Mouse (Mus musculus) embryonic facial prominence, embryonic 11.5 days (tissue): ENCODE measurements around the gene Wrap73. TPM values are rescaled to one million over a fixed set of nuclear protein-coding genes. Genes with fewer than 3 reads are reported as not detected.

Experiments
- ATAC-seq: fragments of 200-750 bp; cut with Nextera tagmentation; replicated peaks from 2 replicates; pipeline ENCODE4 v1.8.0; 2017; ENCODE audit warnings: low read depth; ENCODE audit not compliant: insufficient number of reproducible peaks, low FRiP score, low TSS enrichment
- DNase-seq: peaks from one replicate; pipeline ENCODE4 v3.0.0-alpha.2; 2015; ENCODE audit warnings: low spot score
- H3K27ac ChIP-seq: fragments of 300-500 bp; sonication (generic); replicated peaks from 2 replicates; pipeline ENCODE4 v1.5.1; 2014; ENCODE audit warnings: mild to moderate bottlenecking, low read depth, low read length, control low read depth
- H3K27me3 ChIP-seq: fragments of 300-500 bp; sonication (generic); 2 replicates; pipeline ENCODE4 v1.6.1; 2014; ENCODE audit warnings: mild to moderate bottlenecking, low read length, moderate library complexity, mixed read lengths; ENCODE audit not compliant: control insufficient read depth, insufficient read depth
- H3K36me3 ChIP-seq: fragments of 300-500 bp; sonication (generic); replicated peaks from 2 replicates; pipeline ENCODE4 v1.6.1; 2014; ENCODE audit warnings: low read depth, mild to moderate bottlenecking, low read length, moderate library complexity, mixed read lengths; ENCODE audit not compliant: control insufficient read depth, insufficient read depth
- H3K4me1 ChIP-seq: fragments of 300-500 bp; sonication (generic); 2 replicates; pipeline ENCODE4 v1.6.1; 2014; ENCODE audit warnings: low read length, mixed read lengths; ENCODE audit not compliant: control insufficient read depth, insufficient read depth
- H3K4me2 ChIP-seq: fragments of 300-500 bp; sonication (generic); 2 replicates; pipeline ENCODE4 v1.6.1; 2014; ENCODE audit warnings: low read depth, mild to moderate bottlenecking, control low read depth, low read length, moderate library complexity
- H3K4me3 ChIP-seq: fragments of 300-500 bp; sonication (generic); 2 replicates; pipeline ENCODE4 v1.5.1; 2014; ENCODE audit warnings: low read depth, low read length, control low read depth
- H3K9ac ChIP-seq: fragments of 300-500 bp; sonication (generic); replicated peaks from 2 replicates; pipeline ENCODE4 v1.6.1; 2014; ENCODE audit warnings: mild to moderate bottlenecking, control low read depth, low read length
- H3K9me3 ChIP-seq: fragments of 300-500 bp; sonication (generic); replicated peaks from 2 replicates; pipeline ENCODE4 v1.6.1; 2016; ENCODE audit warnings: mild to moderate bottlenecking, low read length, inconsistent platforms, mixed read lengths; ENCODE audit not compliant: control insufficient read depth
- WGBS: fragments of 180-500 bp; shearing (Covaris S2); extraction: QIAGEN DNeasy Blood & Tissue Kit; methylation state at CpG from one replicate; pipeline ENCODE4 v1.1.7; 2014; 5-methylcytosine and 5-hydroxymethylcytosine counted together
- polyA plus RNA-seq: library from polyadenylated mRNA; unstranded; fragments of >200 nt; fragmentation: Nextera tagmentation; extraction: Ambion mirVana; gene quantifications from 2 replicates; pipeline ENCODE4 v1.2.1, GENCODE M21; 2014

Wrap73 gene
- 47.4 and 50.0 TPM in 2 replicates for polyA plus RNA-seq

DNA sequence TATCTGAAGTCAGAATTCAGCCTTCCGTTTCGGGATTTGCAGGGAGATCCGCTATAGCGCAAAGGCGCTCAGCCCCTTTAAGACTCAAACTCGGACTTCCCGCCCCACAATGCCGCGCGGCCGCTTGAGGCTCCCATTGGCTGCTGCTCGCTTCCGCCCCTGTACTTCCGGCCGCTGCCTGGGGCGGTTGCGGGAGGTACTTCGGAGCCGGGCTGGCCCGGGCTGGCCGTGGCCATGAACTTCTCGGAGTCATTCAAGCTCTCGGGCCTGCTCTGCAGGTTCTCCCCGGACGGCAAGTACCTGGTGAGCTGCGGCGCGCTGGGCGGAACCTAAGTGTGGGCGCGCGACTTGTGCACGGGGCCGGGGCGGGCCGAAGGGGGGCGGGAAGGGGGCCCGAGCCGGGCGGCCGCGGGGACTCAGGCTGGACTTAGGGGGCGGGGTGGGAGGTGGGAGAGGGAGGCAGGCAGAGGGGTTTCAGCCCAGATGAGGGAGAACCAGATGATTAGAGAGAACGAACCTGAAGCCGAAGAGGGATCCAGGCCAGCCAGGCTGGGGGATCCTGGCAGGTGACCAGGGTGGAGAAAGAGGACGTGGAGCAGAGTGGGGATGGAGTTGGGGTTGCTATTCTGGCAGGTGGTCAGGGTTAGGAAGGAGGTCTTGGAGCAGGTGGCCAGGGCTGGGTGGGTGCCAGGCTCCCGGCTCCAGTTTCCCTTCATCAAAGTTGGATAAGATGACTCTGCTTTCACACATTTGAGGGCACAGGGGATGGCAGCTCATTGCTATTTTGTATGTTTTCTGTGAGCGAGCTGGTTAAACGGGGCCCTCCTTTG lies at the start of gene Wrap73:
TSS of gene Wrap73 (plus strand) at position 162 of the 830 bp plus-strand sequence.
- peak; percentile 96 for DNase-seq
- ATAC-seq, result peak; percentile 88
- H3K9ac ChIP-seq, result peak within 1 kb of the TSS; percentile 83
- H3K36me3 ChIP-seq, result no peaks in the 10 kb centered on the region; the same call in 1 of the 2 replicates
- peak within 1 kb of the TSS; percentile 79 for H3K4me2 ChIP-seq
- H3K27ac ChIP-seq, result no peak within 1 kb of the TSS
- WGBS, result 5% methylated on average over 48 of the region's 49 CpGs
- peaks cover 42% of the 10 kb centered on the region for H3K27me3 ChIP-seq
- H3K4me1 ChIP-seq, result peaks cover 10% of the 10 kb centered on the region
- H3K9me3 ChIP-seq, result no peaks in the 10 kb centered on the region
- H3K4me3 ChIP-seq, result peak within 1 kb of the TSS; percentile 60

DNA sequence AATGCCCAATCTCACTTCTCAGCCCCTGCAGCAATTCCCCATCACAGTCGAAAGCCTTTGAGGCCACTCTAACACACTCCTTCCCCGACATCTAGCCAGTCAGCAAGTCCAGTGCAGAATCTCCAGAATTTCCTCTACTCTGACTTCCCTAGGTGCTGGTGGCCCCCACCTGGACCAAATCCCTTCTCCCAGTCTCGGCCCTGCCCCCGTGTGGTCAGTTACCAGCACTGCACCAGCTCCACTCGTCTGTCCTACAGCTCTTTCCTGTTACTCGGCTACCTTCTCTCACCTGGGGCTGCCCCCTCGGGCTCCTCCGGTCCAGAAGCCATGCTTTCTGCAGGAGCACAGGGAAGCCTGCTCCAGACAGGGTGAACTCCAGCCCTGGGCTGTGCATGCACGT lies 49.0 kb upstream of the Wrap73 start:
- Histone ChIP-seq H3K9ac (no peak overlapping the region), H3K36me3 (no peaks in the 10 kb centered on the region), H3K4me2 (no peak overlapping the region), H3K27me3 (no peaks in the 10 kb centered on the region), H3K4me1 (no peaks in the 10 kb centered on the region; the same call in 1 of the 2 replicates), H3K27ac (no peak overlapping the region), H3K4me3 (no peak overlapping the region), H3K9me3 (no peaks in the 10 kb centered on the region)
- no peak for ATAC-seq
- peak; percentile 49 for DNase-seq
- WGBS, result 27% methylated on average over 9 of the region's 9 CpGs

DNA sequence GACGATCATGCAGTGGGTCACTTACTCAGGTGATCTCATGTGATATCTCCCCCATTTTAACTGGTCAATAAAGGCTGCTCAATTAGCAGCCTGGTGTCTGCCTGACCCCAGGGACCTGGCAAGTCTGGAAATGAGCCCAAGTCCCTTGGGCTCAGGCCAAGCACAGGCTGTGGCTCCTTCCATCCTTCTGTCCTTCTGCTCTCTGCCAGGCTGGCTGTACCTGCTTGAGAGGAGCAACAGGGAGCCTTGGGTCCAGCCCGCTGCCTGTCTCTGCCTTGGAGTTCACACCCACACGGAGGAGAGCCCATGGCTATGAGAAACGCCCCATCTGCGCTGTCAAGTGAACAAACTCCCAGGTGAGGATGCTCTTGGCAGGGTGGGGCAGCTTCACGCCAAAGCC lies 46.1 kb upstream of the Wrap73 start:
- no peak overlapping the region for H3K27ac ChIP-seq
- H3K4me3 ChIP-seq, result no peak overlapping the region
- no peak overlapping the region for H3K4me2 ChIP-seq
- H3K27me3 ChIP-seq, result no peaks in the 10 kb centered on the region
- H3K9me3 ChIP-seq, result no peaks in the 10 kb centered on the region
- DNase-seq (no peak), ATAC-seq (no peak)
- WGBS, result 17% methylated on average over 6 of the region's 6 CpGs
- H3K9ac ChIP-seq, result no peak overlapping the region
- no peaks in the 10 kb centered on the region for H3K36me3 ChIP-seq
- no peaks in the 10 kb centered on the region; the same call in 1 of the 2 replicates for H3K4me1 ChIP-seq

GRCm38 (mm10) chr4:154099361-154099760 lies 42.8 kb upstream of the Wrap73 start:
- Histone ChIP-seq H3K27me3 (no peaks in the 10 kb centered on the region), H3K27ac (no peak overlapping the region)
- 58% methylated on average over 7 of the region's 7 CpGs for WGBS

DNA sequence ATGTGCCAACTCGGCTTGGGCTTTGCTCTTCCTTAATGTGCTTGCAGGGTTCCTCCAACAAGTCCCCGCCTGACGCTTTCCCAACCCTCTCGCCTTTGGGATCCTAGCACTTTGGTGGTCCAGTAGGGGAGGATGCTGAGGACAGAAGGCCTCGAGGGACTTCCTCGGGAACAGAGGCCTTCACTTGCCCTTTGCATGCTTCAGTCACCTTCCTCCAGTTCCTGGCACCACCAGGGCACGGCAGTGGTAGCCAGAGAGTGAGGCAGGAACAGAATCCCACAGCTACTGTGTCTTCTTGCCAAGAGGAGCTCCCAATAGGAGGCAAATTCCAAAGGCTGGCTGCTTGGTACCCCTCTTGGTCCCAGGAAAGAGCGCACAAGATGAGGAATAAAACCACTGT lies 38.8 kb upstream of the Wrap73 start:
- H3K27ac ChIP-seq, result no peak overlapping the region
- H3K4me1 ChIP-seq, result no peaks in the 10 kb centered on the region
- no peak overlapping the region for H3K4me3 ChIP-seq
- WGBS, result 73% methylated on average over 8 of the region's 8 CpGs
- H3K9ac ChIP-seq, result no peak overlapping the region
- DNase-seq (no peak), ATAC-seq (no peak)
- H3K27me3 ChIP-seq, result no peaks in the 10 kb centered on the region
- H3K36me3 ChIP-seq, result no peaks in the 10 kb centered on the region
- no peak overlapping the region for H3K4me2 ChIP-seq
- no peaks in the 10 kb centered on the region for H3K9me3 ChIP-seq

More at GRCm38 (mm10) chr4:154099361-154099760, 42.8 kb upstream of the Wrap73 start:
- no peaks in the 10 kb centered on the region for H3K9me3 ChIP-seq
- no peak for DNase-seq
- no peak for ATAC-seq
- no peaks in the 10 kb centered on the region for H3K36me3 ChIP-seq
- no peak overlapping the region for H3K4me2 ChIP-seq
- no peak overlapping the region for H3K4me3 ChIP-seq
- no peaks in the 10 kb centered on the region; the same call in 1 of the 2 replicates for H3K4me1 ChIP-seq
- H3K9ac ChIP-seq, result no peak overlapping the region

DNA sequence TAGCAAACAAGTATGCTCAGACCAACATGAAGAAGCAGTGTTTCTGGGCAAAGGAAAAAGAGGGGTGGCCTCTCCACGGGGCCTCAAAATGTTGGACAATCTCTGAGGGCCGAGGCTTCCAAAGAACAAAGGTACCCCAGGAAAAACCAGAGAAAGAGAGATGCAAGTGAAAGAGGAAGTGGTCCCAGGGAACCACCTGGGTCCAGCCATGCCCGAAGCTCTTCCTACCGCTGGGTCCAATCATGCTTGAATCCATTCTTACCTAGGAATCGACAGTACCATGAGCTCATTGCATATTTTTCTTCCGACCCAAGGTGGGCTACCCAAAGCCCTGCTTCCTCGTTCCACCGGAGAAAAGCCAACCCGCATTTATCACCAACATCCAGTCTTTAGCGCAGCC lies 38.3 kb upstream of the Wrap73 start:
- no peak overlapping the region for H3K4me3 ChIP-seq
- DNase-seq (no peak), ATAC-seq (no peak)
- no peaks in the 10 kb centered on the region for H3K4me1 ChIP-seq
- H3K27me3 ChIP-seq, result no peaks in the 10 kb centered on the region
- H3K9me3 ChIP-seq, result no peaks in the 10 kb centered on the region
- 86% methylated on average over 10 of the region's 10 CpGs for WGBS
- no peaks in the 10 kb centered on the region for H3K36me3 ChIP-seq
- no peak overlapping the region for H3K4me2 ChIP-seq
- no peak overlapping the region for H3K27ac ChIP-seq
- H3K9ac ChIP-seq, result no peak overlapping the region

DNA sequence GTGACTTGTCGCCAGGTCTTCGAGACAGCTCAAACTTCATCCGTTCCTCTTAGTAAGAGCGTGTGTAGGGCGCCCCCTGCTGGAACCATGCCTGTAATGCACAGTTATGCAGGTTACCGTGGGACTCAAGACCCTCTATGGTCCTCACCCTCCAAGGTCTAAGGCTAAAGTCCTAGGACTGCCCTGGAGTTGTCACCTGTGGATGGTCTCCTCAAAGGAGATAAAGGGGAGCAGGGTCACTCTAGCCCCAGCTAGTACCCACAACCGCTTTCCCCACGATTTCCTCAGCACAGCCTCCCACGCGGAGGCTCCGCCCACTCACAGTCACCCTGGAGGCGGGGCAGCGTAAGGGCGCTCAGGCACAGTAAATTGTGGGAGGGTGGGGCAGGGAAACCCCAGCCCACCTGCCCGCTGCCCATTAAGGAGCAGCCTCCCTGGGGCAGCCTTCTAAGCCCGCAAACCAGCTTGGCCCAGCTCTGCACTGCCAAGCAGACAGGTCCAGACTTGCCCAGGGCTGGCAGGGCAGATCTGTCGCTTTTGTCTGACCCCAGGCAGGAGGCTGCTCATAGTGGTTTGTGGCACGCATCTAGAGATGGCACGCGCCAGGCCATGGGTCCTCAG lies 36.7 kb upstream of the Wrap73 start:
- DNase-seq, result peak; percentile 82
- Histone ChIP-seq H3K27ac (no peak overlapping the region), H3K9me3 (no peaks in the 10 kb centered on the region), H3K27me3 (no peaks in the 10 kb centered on the region), H3K4me3 (no peak overlapping the region), H3K9ac (no peak overlapping the region), H3K36me3 (no peaks in the 10 kb centered on the region), H3K4me2 (peak overlapping the region; percentile 21), H3K4me1 (no peaks in the 10 kb centered on the region)
- WGBS, result 31% methylated on average over 20 of the region's 20 CpGs
- ATAC-seq, result peak; percentile 49; the same call in 1 of the 2 replicates

DNA sequence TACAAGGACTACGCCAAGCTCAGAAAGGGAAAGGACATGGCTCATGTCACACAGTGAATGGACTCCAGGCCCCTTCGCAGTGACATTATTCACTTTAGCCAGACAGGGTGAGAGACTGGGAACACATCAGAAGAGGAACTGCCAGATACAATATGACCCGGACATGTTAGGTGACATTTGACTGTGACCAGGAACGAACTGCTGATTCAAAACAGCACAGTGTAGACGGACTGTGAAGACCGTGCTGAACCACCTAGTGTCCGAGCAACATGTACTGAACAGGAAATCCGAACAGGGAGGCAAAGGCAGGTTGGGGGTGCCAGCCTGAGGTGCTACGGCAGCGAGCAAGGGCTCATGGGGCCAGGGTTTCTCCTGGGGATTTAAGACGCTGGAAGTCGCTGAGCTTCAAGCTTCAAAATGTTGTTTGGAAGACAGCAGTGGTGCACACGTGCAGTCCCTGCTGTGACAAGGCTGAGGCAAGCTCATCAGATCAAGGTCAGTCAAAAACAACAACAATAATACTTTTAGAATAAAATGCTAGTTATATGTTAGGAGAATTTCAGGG lies 35.6 kb upstream of the Wrap73 start:
- no peak for DNase-seq
- no peak overlapping the region for H3K4me3 ChIP-seq
- H3K9me3 ChIP-seq, result no peaks in the 10 kb centered on the region
- no peak overlapping the region for H3K4me2 ChIP-seq
- no peaks in the 10 kb centered on the region for H3K36me3 ChIP-seq
- 74% methylated on average over 13 of the region's 13 CpGs for WGBS
- ATAC-seq, result no peak
- H3K9ac ChIP-seq, result no peak overlapping the region
- H3K4me1 ChIP-seq, result no peaks in the 10 kb centered on the region
- no peaks in the 10 kb centered on the region for H3K27me3 ChIP-seq
- no peak overlapping the region for H3K27ac ChIP-seq
